Mouse (Mus musculus): ENCODE data around the gene Olfr1250. TPM values are rescaled to one million over a fixed set of nuclear protein-coding genes. Genes with fewer than 3 reads are reported as not detected.

The Olfr1250 gene
- polyA plus RNA-seq (2017; shearing (Covaris generic)): not detected

GRCm38 (mm10) chr2:89661367-89661766, at the start of gene Olfr1250:
TSS of gene Olfr1250 (minus strand) at chr2:89661467.

GRCm38 (mm10) chr2:89671836-89672235, 10.6 kb upstream of the Olfr1250 start, which contains the start of gene Olfr1251:
TSS of gene Olfr1251 (minus strand) at chr2:89671936.

GRCm38 (mm10) chr2:89634883-89635282, 26.4 kb downstream of the Olfr1250 start, which contains the start of gene Olfr1249:
TSS of gene Olfr1249 (minus strand) at chr2:89634983.

GRCm38 (mm10) chr2:89618145-89618544, 43.1 kb downstream of the Olfr1250 start, which contains the start of gene Olfr1248:
TSS of gene Olfr1248 (minus strand) at chr2:89618245.

GRCm38 (mm10) chr2:89614030-89614429, 47.2 kb downstream of the Olfr1250 start, which contains the start of gene Olfr1247:
TSS of gene Olfr1247 (minus strand) at chr2:89614130.

Other genes starting within 250 kb of the Olfr1250 start
- gene Olfr1239, start 241.1 kb downstream of the Olfr1250 start, polyA plus RNA-seq (2017; shearing (Covaris generic)): not detected
- not detected for gene Olfr1240, start 218.5 kb downstream of the Olfr1250 start, polyA plus RNA-seq (2017; shearing (Covaris generic))
- not detected for gene Olfr1241, start 174.3 kb downstream of the Olfr1250 start, polyA plus RNA-seq (2017; shearing (Covaris generic))
- gene Olfr1242, start 163.1 kb downstream of the Olfr1250 start, polyA plus RNA-seq (2017; shearing (Covaris generic)): not detected
- not detected for gene Olfr1243, start 130.0 kb downstream of the Olfr1250 start, polyA plus RNA-seq (2017; shearing (Covaris generic))
- gene Olfr1245, start 83.0 kb downstream of the Olfr1250 start, polyA plus RNA-seq (2017; shearing (Covaris generic)): not detected
- not detected for gene Olfr1246, start 68.3 kb downstream of the Olfr1250 start, polyA plus RNA-seq (2017; shearing (Covaris generic))
- gene Olfr1247, start 47.3 kb downstream of the Olfr1250 start, polyA plus RNA-seq (2017; shearing (Covaris generic)): not detected
- not detected for gene Olfr1248, start 43.2 kb downstream of the Olfr1250 start, polyA plus RNA-seq (2017; shearing (Covaris generic))
- not detected for gene Olfr1249, start 26.5 kb downstream of the Olfr1250 start, polyA plus RNA-seq (2017; shearing (Covaris generic))
- not detected for gene Olfr1251, start 10.5 kb upstream of the Olfr1250 start, polyA plus RNA-seq (2017; shearing (Covaris generic))
- not detected for gene Olfr1252, start 63.5 kb upstream of the Olfr1250 start, polyA plus RNA-seq (2017; shearing (Covaris generic))
- not detected for gene Olfr1253, start 95.6 kb upstream of the Olfr1250 start, polyA plus RNA-seq (2017; shearing (Covaris generic))
- not detected for gene Olfr1254, start 132.2 kb upstream of the Olfr1250 start, polyA plus RNA-seq (2017; shearing (Covaris generic))
- not detected for gene Olfr1255, start 150.6 kb upstream of the Olfr1250 start, polyA plus RNA-seq (2017; shearing (Covaris generic))
- gene Olfr1256, start 180.1 kb upstream of the Olfr1250 start, polyA plus RNA-seq (2017; shearing (Covaris generic)): not detected
- gene Olfr48, start 186.7 kb upstream of the Olfr1250 start, polyA plus RNA-seq (2017; shearing (Covaris generic)): not detected
- not detected for gene Olfr1257, start 217.0 kb upstream of the Olfr1250 start, polyA plus RNA-seq (2017; shearing (Covaris generic))